Mouse (Mus musculus) neural tube, embryonic 13.5 days (tissue): ENCODE results near the gene Phc1. TPM values are rescaled to one million over a fixed set of nuclear protein-coding genes. Genes with fewer than 3 reads are reported as not detected.

Experiments
- ATAC-seq: fragments of 200-750 bp; cut with Nextera tagmentation; 2 replicates; pipeline ENCODE4 v1.8.0; 2017; ENCODE audit warnings: low read depth, mild to moderate bottlenecking, moderate TSS enrichment, moderate library complexity
- H3K27ac ChIP-seq: fragments of 300-500 bp; sonication (generic); replicated peaks from 2 replicates; pipeline ENCODE4 v1.5.1; 2015; ENCODE audit warnings: moderate library complexity, mild to moderate bottlenecking, inconsistent platforms
- H3K27me3 ChIP-seq: fragments of 300-500 bp; sonication (generic); 2 replicates; pipeline ENCODE4 v1.6.1; 2015; ENCODE audit warnings: mild to moderate bottlenecking, inconsistent platforms
- H3K36me3 ChIP-seq: fragments of 300-500 bp; sonication (generic); 2 replicates; pipeline ENCODE4 v1.6.1; 2015; ENCODE audit warnings: mild to moderate bottlenecking, inconsistent platforms
- H3K4me1 ChIP-seq: fragments of 300-500 bp; sonication (generic); replicated peaks from 2 replicates; pipeline ENCODE4 v1.6.1; 2015; ENCODE audit warnings: inconsistent platforms
- H3K4me2 ChIP-seq: fragments of 300-500 bp; sonication (generic); 2 replicates; pipeline ENCODE4 v1.6.1; 2015; ENCODE audit warnings: inconsistent platforms, mild to moderate bottlenecking, moderate library complexity
- H3K4me3 ChIP-seq: fragments of 300-500 bp; sonication (generic); 2 replicates; pipeline ENCODE4 v1.5.1; 2015; ENCODE audit warnings: mild to moderate bottlenecking, inconsistent platforms
- H3K9ac ChIP-seq: fragments of 300-500 bp; sonication (generic); 2 replicates; pipeline ENCODE4 v1.6.1; 2015; ENCODE audit warnings: moderate library complexity, mild to moderate bottlenecking, inconsistent platforms
- H3K9me3 ChIP-seq: fragments of 300-500 bp; sonication (generic); 2 replicates; pipeline ENCODE4 v1.6.1; 2016; ENCODE audit warnings: inconsistent platforms
- WGBS: fragments of 180-500 bp; shearing (Covaris S2); methylation state at CpG from one replicate; pipeline ENCODE4 v1.1.7; 2015; 5-methylcytosine and 5-hydroxymethylcytosine counted together
- polyA plus RNA-seq: library from polyadenylated mRNA; unstranded; fragments of >200 nt; fragmentation: Nextera tagmentation; extraction: Ambion mirVana; gene quantifications from 2 replicates; pipeline ENCODE4 v1.2.1, GENCODE M21; 2015

Gene Phc1
- polyA plus RNA-seq, 1 experiment from 2014 or later = 34.4 TPM

GRCm38 (mm10) chr6:122291735-122292134 is 48.6 kb downstream of the Phc1 start:
- H3K4me1 ChIP-seq = peaks cover 12% of the 10 kb centered on the region
- H3K27me3 ChIP-seq = no peaks in the 10 kb centered on the region
- H3K4me3 ChIP-seq = no peak overlapping the region
- H3K9me3 ChIP-seq = no peaks in the 10 kb centered on the region
- H3K27ac ChIP-seq = no peak overlapping the region
- no peaks in the 10 kb centered on the region for H3K36me3 ChIP-seq
- H3K4me2 ChIP-seq = no peak overlapping the region
- no peak for ATAC-seq
- 79% methylated on average over 3 of the region's 3 CpGs for WGBS
- no peak overlapping the region for H3K9ac ChIP-seq

- Histone ChIP-seq H3K27me3 (no peaks in the 10 kb centered on the region), H3K4me3 (no peak overlapping the region), H3K4me1 (peaks cover 7% of the 10 kb centered on the region), H3K27ac (no peak overlapping the region), H3K9ac (no peak overlapping the region), H3K4me2 (no peak overlapping the region), H3K9me3 (no peaks in the 10 kb centered on the region), H3K36me3 (no peaks in the 10 kb centered on the region)
- ATAC-seq = no peak
- WGBS = 72% methylated on average over 2 of the region's 2 CpGs
Measured at GRCm38 (mm10) chr6:122291264-122291663, 49.1 kb downstream of the Phc1 start.

GRCm38 (mm10) chr6:122290253-122290652 is 50.1 kb downstream of the Phc1 start:
- no peak for ATAC-seq
- H3K4me2 ChIP-seq = no peak overlapping the region
- H3K36me3 ChIP-seq = no peaks in the 10 kb centered on the region
- no peak overlapping the region for H3K4me3 ChIP-seq
- WGBS = 23% methylated on average over 3 of the region's 3 CpGs
- no peak overlapping the region for H3K27ac ChIP-seq
- no peak overlapping the region for H3K9ac ChIP-seq
- peaks cover 5% of the 10 kb centered on the region; the same call in 1 of the 2 replicates for H3K4me1 ChIP-seq
- H3K27me3 ChIP-seq = no peaks in the 10 kb centered on the region
- no peaks in the 10 kb centered on the region for H3K9me3 ChIP-seq

GRCm38 (mm10) chr6:122289313-122289712 is 51.0 kb downstream of the Phc1 start:
- Histone ChIP-seq H3K36me3 (no peaks in the 10 kb centered on the region), H3K27me3 (no peaks in the 10 kb centered on the region), H3K4me2 (no peak overlapping the region), H3K9me3 (no peaks in the 10 kb centered on the region), H3K4me3 (no peak overlapping the region), H3K27ac (no peak overlapping the region), H3K9ac (no peak overlapping the region), H3K4me1 (peaks cover 5% of the 10 kb centered on the region; the same call in 1 of the 2 replicates)
- no peak for ATAC-seq
- WGBS = 40% methylated on average over 1 of the region's 1 CpGs

- Histone ChIP-seq H3K9me3 (no peaks in the 10 kb centered on the region), H3K4me2 (no peak overlapping the region), H3K4me3 (no peak overlapping the region), H3K4me1 (peaks cover 5% of the 10 kb centered on the region; the same call in 1 of the 2 replicates), H3K9ac (no peak overlapping the region), H3K27ac (no peak overlapping the region), H3K36me3 (no peaks in the 10 kb centered on the region), H3K27me3 (no peaks in the 10 kb centered on the region)
- whole genome bisulfite sequencing = 53% methylated on average over 1 of the region's 1 CpGs
- ATAC-seq = no peak
Measured at GRCm38 (mm10) chr6:122288263-122288662, 52.1 kb downstream of the Phc1 start.

GRCm38 (mm10) chr6:122284823-122285222 is 55.5 kb downstream of the Phc1 start:
- 96% methylated on average over 1 of the region's 1 CpGs for WGBS
- Histone ChIP-seq H3K36me3 (no peaks in the 10 kb centered on the region), H3K27ac (no peak overlapping the region), H3K4me2 (no peak overlapping the region), H3K4me1 (no peaks in the 10 kb centered on the region), H3K4me3 (no peak overlapping the region), H3K9ac (no peak overlapping the region), H3K27me3 (no peaks in the 10 kb centered on the region), H3K9me3 (no peaks in the 10 kb centered on the region)
- ATAC-seq = no peak

GRCm38 (mm10) chr6:122284304-122284703 is 56.1 kb downstream of the Phc1 start:
- Histone ChIP-seq H3K27me3 (no peaks in the 10 kb centered on the region), H3K27ac (no peak overlapping the region), H3K9ac (no peak overlapping the region), H3K36me3 (no peaks in the 10 kb centered on the region), H3K4me3 (no peak overlapping the region), H3K9me3 (no peaks in the 10 kb centered on the region), H3K4me2 (no peak overlapping the region), H3K4me1 (no peaks in the 10 kb centered on the region)
- 86% methylated on average over 4 of the region's 4 CpGs for WGBS
- no peak for ATAC-seq

- WGBS = 88% methylated on average over 2 of the region's 2 CpGs
- no peak overlapping the region for H3K9ac ChIP-seq
- H3K4me1 ChIP-seq = no peaks in the 10 kb centered on the region
- no peaks in the 10 kb centered on the region for H3K27me3 ChIP-seq
- H3K4me2 ChIP-seq = no peak overlapping the region
- H3K36me3 ChIP-seq = no peaks in the 10 kb centered on the region
- no peak overlapping the region for H3K4me3 ChIP-seq
- no peak for ATAC-seq
- no peak overlapping the region for H3K27ac ChIP-seq
- H3K9me3 ChIP-seq = no peaks in the 10 kb centered on the region
Measured at GRCm38 (mm10) chr6:122283429-122283828, 56.9 kb downstream of the Phc1 start.

GRCm38 (mm10) chr6:122282782-122283181 is 57.6 kb downstream of the Phc1 start, which contains the start of gene Klrg1:
Gene Klrg1, minus strand, starts transcription at chr6:122282882.
- Histone ChIP-seq H3K4me3 (no peak within 1 kb of the TSS), H3K27ac (no peak within 1 kb of the TSS), H3K4me2 (no peak within 1 kb of the TSS), H3K9ac (no peak within 1 kb of the TSS), H3K4me1 (no peaks in the 10 kb centered on the region), H3K36me3 (no peaks in the 10 kb centered on the region), H3K27me3 (no peaks in the 10 kb centered on the region), H3K9me3 (no peaks in the 10 kb centered on the region)
- no peak for ATAC-seq
- 88% methylated on average over 6 of the region's 6 CpGs for WGBS

GRCm38 (mm10) chr6:122276565-122276964 is 63.8 kb downstream of the Phc1 start:
- ATAC-seq = no peak
- peaks cover 4% of the 10 kb centered on the region for H3K4me1 ChIP-seq
- H3K27ac ChIP-seq = no peak overlapping the region
- no peak overlapping the region for H3K4me2 ChIP-seq
- 89% methylated on average over 7 of the region's 7 CpGs for WGBS
- H3K9ac ChIP-seq = no peak overlapping the region
- H3K27me3 ChIP-seq = no peaks in the 10 kb centered on the region
- H3K9me3 ChIP-seq = no peaks in the 10 kb centered on the region
- no peaks in the 10 kb centered on the region for H3K36me3 ChIP-seq
- no peak overlapping the region for H3K4me3 ChIP-seq

GRCm38 (mm10) chr6:122274546-122274945 is 65.8 kb downstream of the Phc1 start:
- H3K9me3 ChIP-seq = no peaks in the 10 kb centered on the region
- no peak overlapping the region for H3K4me3 ChIP-seq
- 60% methylated on average over 5 of the region's 5 CpGs for WGBS
- H3K4me2 ChIP-seq = no peak overlapping the region
- no peak for ATAC-seq
- no peaks in the 10 kb centered on the region for H3K36me3 ChIP-seq
- no peak overlapping the region for H3K9ac ChIP-seq
- peaks cover 4% of the 10 kb centered on the region for H3K4me1 ChIP-seq
- no peaks in the 10 kb centered on the region for H3K27me3 ChIP-seq
- no peak overlapping the region for H3K27ac ChIP-seq

GRCm38 (mm10) chr6:122270152-122270551 is 70.2 kb downstream of the Phc1 start:
- no peak overlapping the region for H3K27ac ChIP-seq
- H3K27me3 ChIP-seq = no peaks in the 10 kb centered on the region
- no peak overlapping the region for H3K4me3 ChIP-seq
- H3K36me3 ChIP-seq = no peaks in the 10 kb centered on the region
- no peaks in the 10 kb centered on the region for H3K9me3 ChIP-seq
- ATAC-seq = no peak
- 77% methylated on average over 11 of the region's 11 CpGs for WGBS
- H3K4me2 ChIP-seq = no peak overlapping the region
- H3K9ac ChIP-seq = no peak overlapping the region
- H3K4me1 ChIP-seq = peaks cover 4% of the 10 kb centered on the region

- no peaks in the 10 kb centered on the region for H3K9me3 ChIP-seq
- no peaks in the 10 kb centered on the region for H3K36me3 ChIP-seq
- H3K4me2 ChIP-seq = no peak overlapping the region
- no peak overlapping the region for H3K9ac ChIP-seq
- whole genome bisulfite sequencing = 89% methylated on average over 4 of the region's 4 CpGs
- no peak overlapping the region for H3K27ac ChIP-seq
- no peak for ATAC-seq
- H3K27me3 ChIP-seq = no peaks in the 10 kb centered on the region
- H3K4me1 ChIP-seq = no peaks in the 10 kb centered on the region
- no peak overlapping the region for H3K4me3 ChIP-seq
Measured at GRCm38 (mm10) chr6:122269170-122269569, 71.2 kb downstream of the Phc1 start.
